In genomic region chr15:95887365-95887764, GRCm38 (mm10) we compare ENCODE assay signal across 8 mouse cellular contexts.
DNase-seq lines count a peak whose midpoint lies in the region; ATAC-seq lines count a peak whose summit lies in the region.

No protein-coding gene starts in this region.

- peaks cover 64% of the 10 kb centered on the region for H3K4me1 ChIP-seq in heart, embryonic 13.5 days

- H3K4me3 ChIP-seq in heart, embryonic 13.5 days, result no peak overlapping the region

- intact Hi-C loops in left cerebral cortex, postnatal 4 days (cut with DNase I), result no loop called here

- ATAC-seq in heart, embryonic 13.5 days (ENCODE audit: extremely low read depth, insufficient number of reproducible peaks, low FRiP score, low TSS enrichment), result no peak

- peaks cover 4% of the 10 kb centered on the region; the same call in 1 of the 2 replicates for H3K9me3 ChIP-seq in heart, embryonic 13.5 days

- WGBS in heart, embryonic 13.5 days, result 13% methylated on average over 5 of the region's 5 CpGs

- DNase-seq in left cerebral cortex, adult 18-20 months (ENCODE audit: low spot score in 2 of 2), result peak; percentile 45 to 49
- DNase-seq in left cerebral cortex, postnatal 4 days, result no peak
- peak; percentile 31 for DNase-seq in adrenal gland, postnatal 14 days
- DNase-seq in lung, postnatal 10 days, result peak; percentile 51
- no peak for DNase-seq in kidney, postnatal 36 days
- DNase-seq in cerebellum, postnatal 14 days, result no peak
- DNase-seq in spleen, postnatal 4 days (ENCODE audit: low spot score in 2 of 2), result no peak

- peaks cover 4% of the 10 kb centered on the region for H3K36me3 ChIP-seq in heart, embryonic 13.5 days

- no peak overlapping the region; the same call in 1 of the 2 replicates for H3K4me2 ChIP-seq in heart, embryonic 13.5 days

- H3K9ac ChIP-seq in heart, embryonic 13.5 days, result no peak overlapping the region

- H3K27me3 ChIP-seq in heart, embryonic 13.5 days (replicated peaks), result no peaks in the 10 kb centered on the region

- H3K27ac ChIP-seq in heart, embryonic 13.5 days (replicated peaks), result peak overlapping the region; percentile 59

Comparison
In these comparisons a context has a peak if more than half of its experiments do, and no peak if none do; other contexts are left out.
1. DNase-seq: peak in left cerebral cortex, adult 18-20 months (2 of 2), adrenal gland, postnatal 14 days (single experiment) and lung, postnatal 10 days (single experiment); none in left cerebral cortex, postnatal 4 days (single experiment), kidney, postnatal 36 days (0 of 2), cerebellum, postnatal 14 days (0 of 2) and spleen, postnatal 4 days (0 of 2).